Mouse (Mus musculus) stomach, postnatal 0 days (tissue): ENCODE measurements at regions not wholly inside any gene's neighbourhood (a gene's known extent, or its start where the extent isn't known, plus 50 kb on each side); places are given as distances from the start of the nearest gene placed in this dataset.

ENCODE experiments used
- ATAC-seq: fragments of 200-750 bp; cut with Nextera tagmentation; 2 replicates; pipeline ENCODE4 v1.8.0; 2017; ENCODE audit not compliant: low FRiP score, low TSS enrichment
- DNase-seq: peaks from one replicate; pipeline ENCODE4 v3.0.0-alpha.2; 2016; ENCODE audit warnings: low spot score
- H3K27ac ChIP-seq: fragments of 300-500 bp; sonication (generic); replicated peaks from 2 replicates; pipeline ENCODE4 v1.5.1; 2014; ENCODE audit warnings: mild to moderate bottlenecking, control low read depth
- H3K27me3 ChIP-seq: fragments of 300-500 bp; sonication (generic); 2 replicates; pipeline ENCODE4 v1.6.1; 2014; ENCODE audit warnings: low read length; ENCODE audit not compliant: control insufficient read depth, insufficient read depth
- H3K36me3 ChIP-seq: fragments of 300-500 bp; sonication (generic); 2 replicates; pipeline ENCODE4 v1.6.1; 2014; ENCODE audit warnings: low read length, mixed read lengths; ENCODE audit not compliant: control insufficient read depth, insufficient read depth
- H3K4me1 ChIP-seq: fragments of 300-500 bp; sonication (generic); replicated peaks from 2 replicates; pipeline ENCODE4 v1.6.1; 2014; ENCODE audit warnings: antibody characterized with exemption; ENCODE audit not compliant: control insufficient read depth, insufficient read depth
- H3K4me2 ChIP-seq: fragments of 300-500 bp; sonication (generic); replicated peaks from 2 replicates; pipeline ENCODE4 v1.6.1; 2014; ENCODE audit warnings: low read depth, mild to moderate bottlenecking, control low read depth, moderate library complexity
- H3K4me3 ChIP-seq: fragments of 300-500 bp; sonication (generic); 2 replicates; pipeline ENCODE4 v1.5.1; 2014; ENCODE audit warnings: low read depth, low read length, control low read depth
- H3K9ac ChIP-seq: fragments of 300-500 bp; sonication (generic); 2 replicates; pipeline ENCODE4 v1.6.1; 2014; ENCODE audit warnings: mild to moderate bottlenecking, low read length, control low read depth, mixed read lengths
- H3K9me3 ChIP-seq: fragments of 300-500 bp; sonication (generic); 2 replicates; pipeline ENCODE4 v1.6.1; 2016; ENCODE audit warnings: low read length; ENCODE audit not compliant: control insufficient read depth
- CTCF ChIP-seq: IDR thresholded peaks from 2 replicates; pipeline ENCODE4 v1.5.1; 2016; ENCODE audit warnings: antibody characterized with exemption, low read depth, mild to moderate bottlenecking, moderate library complexity
- EP300 ChIP-seq: optimal IDR thresholded peaks from 2 replicates; pipeline ENCODE3; 2016; ENCODE audit warnings: antibody characterized with exemption
- whole genome bisulfite sequencing: fragments of 180-500 bp; shearing (Covaris S2); extraction: QIAGEN DNeasy Blood & Tissue Kit; methylation state at CpG from one replicate; pipeline ENCODE4 v1.1.7; 2014; 5-methylcytosine and 5-hydroxymethylcytosine counted together

DNA sequence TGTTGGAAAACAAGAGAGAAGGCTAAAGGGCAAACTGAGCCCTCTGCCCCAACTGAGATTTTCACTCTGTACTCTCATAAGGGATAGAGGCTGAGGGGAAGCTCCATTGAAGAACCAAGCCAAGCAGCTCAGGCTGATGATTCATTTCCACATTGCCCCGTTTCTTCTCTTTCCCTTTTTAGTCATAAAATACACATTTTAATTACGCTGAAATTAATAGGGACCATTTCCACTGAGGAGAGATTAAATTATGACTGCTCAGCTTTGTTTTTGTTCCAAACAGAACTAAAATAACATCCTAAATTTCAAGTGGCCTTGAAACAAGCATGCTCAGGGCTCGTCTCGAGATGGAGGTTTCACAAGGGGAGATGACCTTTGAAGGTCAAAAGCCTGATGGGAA is 378.7 kb upstream of the Runx1 start:
- H3K4me3 ChIP-seq: no peak overlapping the region
- H3K4me1 ChIP-seq: no peaks in the 10 kb centered on the region
- H3K36me3 ChIP-seq: no peaks in the 10 kb centered on the region
- H3K9me3 ChIP-seq: no peaks in the 10 kb centered on the region
- no peaks in the 10 kb centered on the region for H3K27me3 ChIP-seq
- TF ChIP-seq EP300 (no peak), CTCF (no peak)
- H3K9ac ChIP-seq: no peak overlapping the region
- ATAC-seq (no peak), DNase-seq (no peak)
- H3K4me2 ChIP-seq: no peak overlapping the region
- no peak overlapping the region for H3K27ac ChIP-seq
- WGBS: 71% methylated on average over 4 of the region's 4 CpGs

DNA sequence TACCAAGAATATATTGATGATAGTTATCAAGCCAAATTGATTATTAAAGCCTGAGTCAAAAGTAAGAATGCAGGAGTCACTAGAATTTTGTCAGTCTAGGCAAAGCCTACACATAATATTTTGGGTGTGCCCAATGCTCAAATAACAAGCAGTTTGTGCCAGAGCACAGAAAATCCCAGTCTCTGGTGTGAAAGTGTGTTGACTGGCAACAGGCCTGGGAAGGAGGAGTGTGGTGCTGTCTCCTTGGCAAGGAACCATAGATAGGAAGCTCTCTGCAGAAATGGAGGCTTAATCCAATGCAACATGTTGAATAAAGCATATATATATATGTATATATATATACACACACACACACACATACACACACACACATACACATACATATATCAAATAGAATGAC is 376.6 kb upstream of the Runx1 start:
- no peak overlapping the region for H3K9ac ChIP-seq
- no peak for ATAC-seq
- TF ChIP-seq EP300 (no peak), CTCF (no peak)
- H3K27ac ChIP-seq: no peak overlapping the region
- no peak overlapping the region for H3K4me2 ChIP-seq
- H3K36me3 ChIP-seq: no peaks in the 10 kb centered on the region
- no peaks in the 10 kb centered on the region for H3K9me3 ChIP-seq
- H3K4me3 ChIP-seq: no peak overlapping the region
- no peaks in the 10 kb centered on the region for H3K4me1 ChIP-seq
- no peak for DNase-seq
- H3K27me3 ChIP-seq: no peaks in the 10 kb centered on the region

GRCm38 (mm10) chr16:93197300-93197699 is 371.4 kb upstream of the Runx1 start:
- Histone ChIP-seq H3K27me3 (no peaks in the 10 kb centered on the region), H3K36me3 (no peaks in the 10 kb centered on the region), H3K4me3 (no peak overlapping the region), H3K4me2 (no peak overlapping the region), H3K27ac (no peak overlapping the region), H3K4me1 (no peaks in the 10 kb centered on the region), H3K9me3 (no peaks in the 10 kb centered on the region), H3K9ac (no peak overlapping the region)
- TF ChIP-seq EP300 (no peak), CTCF (no peak)
- WGBS: 72% methylated on average over 8 of the region's 8 CpGs
- ATAC-seq (peak; percentile 70; the same call in 1 of the 2 replicates), DNase-seq (no peak)

DNA sequence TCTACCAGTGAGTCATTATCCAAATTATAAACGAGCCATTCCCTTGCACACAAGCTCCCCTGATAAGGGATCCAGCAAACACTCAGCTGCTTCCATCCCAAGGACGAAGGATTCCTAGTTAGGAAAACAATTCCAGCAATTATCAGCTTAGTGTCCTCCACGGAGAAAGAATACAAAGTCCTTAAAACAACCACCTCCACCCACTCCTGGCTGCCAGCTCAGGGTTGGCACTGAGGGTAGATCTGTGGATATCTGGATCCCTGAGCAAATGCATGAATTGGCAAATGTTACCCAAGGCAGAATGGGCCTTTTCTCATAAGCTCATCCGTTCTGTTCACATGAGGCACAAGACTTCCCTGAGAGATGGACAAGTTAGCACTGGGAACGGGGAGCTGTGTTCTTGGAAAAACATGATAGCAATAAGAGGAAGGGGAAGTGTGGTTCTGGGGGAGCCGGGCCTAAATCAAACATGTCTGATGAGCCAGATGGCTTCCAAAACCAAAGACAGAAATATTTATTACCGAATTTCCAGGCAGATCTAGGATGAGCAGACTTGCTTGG is 368.1 kb upstream of the Runx1 start:
- Histone ChIP-seq H3K9ac (no peak overlapping the region), H3K4me3 (no peak overlapping the region), H3K27me3 (no peaks in the 10 kb centered on the region), H3K9me3 (no peaks in the 10 kb centered on the region), H3K4me2 (no peak overlapping the region), H3K4me1 (no peaks in the 10 kb centered on the region), H3K36me3 (no peaks in the 10 kb centered on the region), H3K27ac (no peak overlapping the region)
- WGBS: 63% methylated on average over 7 of the region's 7 CpGs
- no peak for ATAC-seq
- TF ChIP-seq EP300: no peak
- no peak for DNase-seq

DNA sequence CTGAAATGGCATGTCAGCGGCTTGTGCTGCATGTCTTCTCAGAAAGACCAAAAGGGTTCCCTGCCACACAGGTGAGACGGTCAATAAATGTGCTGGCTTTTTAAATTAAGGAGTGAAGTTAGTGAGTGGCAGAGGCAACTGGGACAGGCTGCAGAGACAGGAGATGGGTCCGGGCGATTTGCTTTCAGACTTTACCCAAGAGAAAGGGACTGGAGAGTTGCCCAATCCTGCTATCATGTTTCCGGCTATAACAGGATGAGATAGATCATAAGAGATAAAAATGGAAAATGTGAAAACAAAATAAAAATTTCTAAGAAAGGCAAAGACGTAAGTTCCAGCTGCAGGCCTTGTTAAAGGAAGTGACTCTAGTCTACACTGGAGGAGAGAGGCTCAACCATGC is 367.3 kb upstream of the Runx1 start:
- no peak overlapping the region for H3K27ac ChIP-seq
- no peak overlapping the region for H3K4me3 ChIP-seq
- H3K4me1 ChIP-seq: no peaks in the 10 kb centered on the region
- no peak for DNase-seq
- WGBS: 73% methylated on average over 6 of the region's 6 CpGs
- no peak for ATAC-seq
- H3K9me3 ChIP-seq: no peaks in the 10 kb centered on the region
- H3K9ac ChIP-seq: no peak overlapping the region
- H3K36me3 ChIP-seq: no peaks in the 10 kb centered on the region
- no peak overlapping the region for H3K4me2 ChIP-seq
- no peaks in the 10 kb centered on the region for H3K27me3 ChIP-seq
- TF ChIP-seq CTCF: no peak
- TF ChIP-seq EP300: no peak

- Histone ChIP-seq H3K4me3 (no peak overlapping the region), H3K4me2 (no peak overlapping the region), H3K9ac (no peak overlapping the region), H3K9me3 (no peaks in the 10 kb centered on the region), H3K4me1 (no peaks in the 10 kb centered on the region), H3K27me3 (no peaks in the 10 kb centered on the region), H3K36me3 (no peaks in the 10 kb centered on the region), H3K27ac (no peak overlapping the region)
- TF ChIP-seq CTCF: no peak
- no peak for TF ChIP-seq EP300
- WGBS: 74% methylated on average over 9 of the region's 9 CpGs
- DNase-seq (no peak), ATAC-seq (no peak)
Measured at GRCm38 (mm10) chr16:93192651-93193173, 366.8 kb upstream of the Runx1 start.
